Mouse (Mus musculus): ENCODE results near the gene Slc12a9. TPM values are rescaled to one million over a fixed set of nuclear protein-coding genes. Genes with fewer than 3 reads are reported as not detected.

Gene Slc12a9
- polyA plus RNA-seq, 1 experiment from 2014 or later = 7.9 TPM

GRCm38 (mm10) chr5:137307071-137307912 lies 26.1 kb downstream of the Slc12a9 start, which contains the start of gene Srrt:
Gene Srrt (minus strand): TSS chr5:137307674.
- Histone ChIP-seq H3K4me3 (ENCODE audit: low read depth, low read length) (peak within 1 kb of the TSS; percentile 60), H3K9me3 (ENCODE audit: control insufficient read depth, low read length) (no peaks in the 10 kb centered on the region), H3K27me3 (ENCODE audit: control insufficient read depth, insufficient read depth, low read length) (no peaks in the 10 kb centered on the region), H3K4me1 (ENCODE audit: control insufficient read depth, insufficient read depth, low read length) (peaks cover 22% of the 10 kb centered on the region), H3K9ac (ENCODE audit: low read length) (peak within 1 kb of the TSS; percentile 77), H3K36me3 (ENCODE audit: control insufficient read depth, insufficient read depth, low read length) (peaks cover 8% of the 10 kb centered on the region), H3K4me2 (ENCODE audit: low read depth) (peak within 1 kb of the TSS; percentile 61), H3K27ac (ENCODE audit: low read depth, low read length) (peak within 1 kb of the TSS; percentile 96)
- peak; percentile 83 for ATAC-seq (ENCODE audit: insufficient read depth, low FRiP score, low TSS enrichment)
- peak; percentile 94 for DNase-seq (ENCODE audit: low spot score)
- whole genome bisulfite sequencing = under 1% methylated on average over 54 of the region's 72 CpGs

GRCm38 (mm10) chr5:137306439-137307005 lies 26.9 kb downstream of the Slc12a9 start:
- Histone ChIP-seq H3K4me1 (ENCODE audit: control insufficient read depth, insufficient read depth, low read length) (peaks cover 22% of the 10 kb centered on the region), H3K4me2 (ENCODE audit: low read depth) (peak overlapping the region; percentile 61), H3K9me3 (ENCODE audit: control insufficient read depth, low read length) (no peaks in the 10 kb centered on the region), H3K9ac (ENCODE audit: low read length) (peak overlapping the region; percentile 77), H3K4me3 (ENCODE audit: low read depth, low read length) (peak overlapping the region; percentile 60), H3K27ac (ENCODE audit: low read depth, low read length) (peak overlapping the region; percentile 96), H3K27me3 (ENCODE audit: control insufficient read depth, insufficient read depth, low read length) (no peaks in the 10 kb centered on the region), H3K36me3 (ENCODE audit: control insufficient read depth, insufficient read depth, low read length) (peaks cover 13% of the 10 kb centered on the region)
- WGBS = 17% methylated on average over 12 of the region's 12 CpGs
- ATAC-seq (ENCODE audit: insufficient read depth, low FRiP score, low TSS enrichment) = no peak
- DNase-seq (ENCODE audit: low spot score) = no peak

DNA sequence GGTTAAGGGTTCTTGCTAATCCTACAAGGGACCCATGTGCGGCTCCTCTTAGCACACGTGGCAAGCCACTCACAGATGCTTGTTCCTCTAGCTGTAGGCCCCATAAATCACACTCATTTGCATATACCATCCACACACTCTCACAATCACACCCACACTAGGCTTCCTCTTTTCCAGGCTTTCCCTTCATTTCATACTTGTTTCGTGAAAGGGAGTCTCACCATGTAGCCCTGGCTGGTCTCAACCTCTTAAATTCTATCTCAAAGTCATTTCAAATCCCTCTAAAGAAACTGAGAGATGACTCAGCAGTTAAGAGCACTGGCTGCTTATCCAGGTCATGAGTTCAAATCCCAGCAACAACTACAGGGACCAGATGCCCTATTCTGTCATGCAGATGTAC lies 27.6 kb downstream of the Slc12a9 start:
- Histone ChIP-seq H3K4me3 (ENCODE audit: low read depth, low read length) (peak overlapping the region; percentile 60), H3K36me3 (ENCODE audit: control insufficient read depth, insufficient read depth, low read length) (peaks cover 17% of the 10 kb centered on the region), H3K4me1 (ENCODE audit: control insufficient read depth, insufficient read depth, low read length) (peaks cover 22% of the 10 kb centered on the region), H3K9ac (ENCODE audit: low read length) (peak overlapping the region; percentile 77; the same call in 1 of the 2 replicates), H3K27me3 (ENCODE audit: control insufficient read depth, insufficient read depth, low read length) (no peaks in the 10 kb centered on the region), H3K4me2 (ENCODE audit: low read depth) (peak overlapping the region; percentile 61), H3K27ac (ENCODE audit: low read depth, low read length) (no peak overlapping the region), H3K9me3 (ENCODE audit: control insufficient read depth, low read length) (no peaks in the 10 kb centered on the region)
- DNase-seq (ENCODE audit: low spot score) = no peak
- ATAC-seq (ENCODE audit: insufficient read depth, low FRiP score, low TSS enrichment) = no peak
- 43% methylated on average over 3 of the region's 3 CpGs for WGBS

GRCm38 (mm10) chr5:137304816-137305215 lies 28.6 kb downstream of the Slc12a9 start:
- Histone ChIP-seq H3K9me3 (ENCODE audit: control insufficient read depth, low read length) (no peaks in the 10 kb centered on the region), H3K27me3 (ENCODE audit: control insufficient read depth, insufficient read depth, low read length) (no peaks in the 10 kb centered on the region), H3K4me3 (ENCODE audit: low read depth, low read length) (0 out of 2 replicates have a peak overlapping the region, but pooled peaks have one; percentile 2), H3K36me3 (ENCODE audit: control insufficient read depth, insufficient read depth, low read length) (peaks cover 24% of the 10 kb centered on the region), H3K4me1 (ENCODE audit: control insufficient read depth, insufficient read depth, low read length) (peaks cover 22% of the 10 kb centered on the region), H3K9ac (ENCODE audit: low read length) (no peak overlapping the region), H3K27ac (ENCODE audit: low read depth, low read length) (no peak overlapping the region), H3K4me2 (ENCODE audit: low read depth) (peak overlapping the region; percentile 61)
- no peak for DNase-seq (ENCODE audit: low spot score)
- ATAC-seq (ENCODE audit: insufficient read depth, low FRiP score, low TSS enrichment) = no peak
- 15% methylated on average over 4 of the region's 4 CpGs for WGBS

DNA sequence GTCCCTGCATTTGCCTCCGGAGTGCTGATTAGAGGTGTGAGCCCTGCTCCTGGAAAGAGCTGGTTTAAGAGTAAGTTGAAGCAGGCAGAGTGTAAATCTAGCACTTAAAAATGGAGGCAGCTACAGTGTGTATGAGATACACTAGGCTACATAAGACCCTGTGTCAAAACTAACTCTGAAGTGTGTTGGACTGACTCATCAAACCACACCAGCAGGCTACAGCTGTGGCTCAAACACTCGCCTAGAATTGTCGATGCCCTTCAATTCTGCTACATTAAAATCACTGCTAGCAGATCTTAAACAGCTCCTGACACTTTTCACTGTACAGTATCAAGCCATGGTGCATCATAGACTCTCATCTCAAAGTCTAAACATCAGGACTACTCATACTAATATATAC lies 29.2 kb downstream of the Slc12a9 start:
- no peak overlapping the region for H3K9ac ChIP-seq (ENCODE audit: low read length)
- H3K4me1 ChIP-seq (ENCODE audit: control insufficient read depth, insufficient read depth, low read length) = peaks cover 22% of the 10 kb centered on the region
- ATAC-seq (ENCODE audit: insufficient read depth, low FRiP score, low TSS enrichment) = no peak
- DNase-seq (ENCODE audit: low spot score) = no peak
- H3K9me3 ChIP-seq (ENCODE audit: control insufficient read depth, low read length) = no peaks in the 10 kb centered on the region
- no peak overlapping the region; the same call in 1 of the 2 replicates for H3K4me2 ChIP-seq (ENCODE audit: low read depth)
- no peak overlapping the region for H3K4me3 ChIP-seq (ENCODE audit: low read depth, low read length)
- H3K27ac ChIP-seq (ENCODE audit: low read depth, low read length) = no peak overlapping the region
- H3K36me3 ChIP-seq (ENCODE audit: control insufficient read depth, insufficient read depth, low read length) = peaks cover 28% of the 10 kb centered on the region
- no peaks in the 10 kb centered on the region for H3K27me3 ChIP-seq (ENCODE audit: control insufficient read depth, insufficient read depth, low read length)
- WGBS = 83% methylated on average over 3 of the region's 3 CpGs

- Histone ChIP-seq H3K36me3 (ENCODE audit: control insufficient read depth, insufficient read depth, low read length) (peaks cover 28% of the 10 kb centered on the region), H3K9ac (ENCODE audit: low read length) (no peak overlapping the region), H3K27me3 (ENCODE audit: control insufficient read depth, insufficient read depth, low read length) (no peaks in the 10 kb centered on the region), H3K4me1 (ENCODE audit: control insufficient read depth, insufficient read depth, low read length) (peaks cover 22% of the 10 kb centered on the region), H3K9me3 (ENCODE audit: control insufficient read depth, low read length) (no peaks in the 10 kb centered on the region), H3K27ac (ENCODE audit: low read depth, low read length) (no peak overlapping the region), H3K4me3 (ENCODE audit: low read depth, low read length) (no peak overlapping the region), H3K4me2 (ENCODE audit: low read depth) (no peak overlapping the region)
- ATAC-seq (ENCODE audit: insufficient read depth, low FRiP score, low TSS enrichment) = no peak
- 90% methylated on average over 4 of the region's 4 CpGs for WGBS
- DNase-seq (ENCODE audit: low spot score) = no peak
Measured at GRCm38 (mm10) chr5:137303609-137304008, 29.8 kb downstream of the Slc12a9 start.

DNA sequence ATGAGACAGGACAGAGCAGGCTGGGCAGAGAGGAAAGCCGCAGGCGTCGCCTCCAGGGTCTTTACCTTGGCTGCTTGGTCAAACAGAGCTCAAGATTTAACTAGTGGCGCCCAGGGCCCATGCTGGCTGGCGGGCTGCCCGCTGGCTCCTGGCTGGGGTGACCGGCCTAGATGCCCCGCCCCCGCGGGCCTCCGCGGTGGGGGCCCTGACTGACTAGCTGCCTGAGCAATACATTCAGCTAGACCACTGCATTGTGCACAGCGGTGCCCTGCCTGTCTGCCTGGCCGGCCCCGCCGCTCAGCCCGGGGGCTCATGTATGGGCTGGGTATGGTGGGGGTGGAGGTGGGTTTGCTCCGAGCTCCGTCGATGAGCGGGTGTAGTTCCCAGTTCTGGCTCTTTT lies 32.1 kb downstream of the Slc12a9 start:
- H3K4me3 ChIP-seq (ENCODE audit: low read depth, low read length) = no peak overlapping the region
- H3K36me3 ChIP-seq (ENCODE audit: control insufficient read depth, insufficient read depth, low read length) = peaks cover 48% of the 10 kb centered on the region
- no peak overlapping the region for H3K9ac ChIP-seq (ENCODE audit: low read length)
- H3K27me3 ChIP-seq (ENCODE audit: control insufficient read depth, insufficient read depth, low read length) = no peaks in the 10 kb centered on the region
- H3K4me2 ChIP-seq (ENCODE audit: low read depth) = no peak overlapping the region
- no peaks in the 10 kb centered on the region for H3K9me3 ChIP-seq (ENCODE audit: control insufficient read depth, low read length)
- ATAC-seq (ENCODE audit: insufficient read depth, low FRiP score, low TSS enrichment) (no peak), DNase-seq (ENCODE audit: low spot score) (no peak)
- H3K4me1 ChIP-seq (ENCODE audit: control insufficient read depth, insufficient read depth, low read length) = peaks cover 22% of the 10 kb centered on the region
- H3K27ac ChIP-seq (ENCODE audit: low read depth, low read length) = no peak overlapping the region
- 83% methylated on average over 20 of the region's 21 CpGs for WGBS

DNA sequence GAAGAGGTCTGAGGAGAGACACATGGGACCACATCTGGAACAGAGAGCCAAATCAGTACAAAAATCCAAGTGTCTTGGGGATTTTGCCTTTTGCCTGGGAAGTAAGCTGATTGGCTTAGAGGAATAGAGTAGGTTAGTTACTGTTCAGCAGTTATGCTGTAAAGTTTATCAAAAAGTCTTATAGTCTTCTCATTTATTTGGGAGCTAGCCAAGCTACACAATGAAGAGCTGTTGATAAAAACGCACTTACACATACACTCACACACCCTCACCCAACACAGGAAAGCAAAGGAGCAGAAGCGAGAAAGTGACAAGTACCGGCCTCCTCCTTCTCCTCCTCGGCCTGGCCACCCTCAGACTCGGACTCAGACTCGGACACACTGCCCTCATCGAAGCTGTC lies 34.2 kb downstream of the Slc12a9 start:
- WGBS = 90% methylated on average over 7 of the region's 7 CpGs
- H3K27me3 ChIP-seq (ENCODE audit: control insufficient read depth, insufficient read depth, low read length) = no peaks in the 10 kb centered on the region
- no peak overlapping the region for H3K27ac ChIP-seq (ENCODE audit: low read depth, low read length)
- no peak overlapping the region for H3K4me2 ChIP-seq (ENCODE audit: low read depth)
- H3K4me3 ChIP-seq (ENCODE audit: low read depth, low read length) = no peak overlapping the region
- H3K4me1 ChIP-seq (ENCODE audit: control insufficient read depth, insufficient read depth, low read length) = peaks cover 11% of the 10 kb centered on the region
- no peak overlapping the region for H3K9ac ChIP-seq (ENCODE audit: low read length)
- ATAC-seq (ENCODE audit: insufficient read depth, low FRiP score, low TSS enrichment) (no peak), DNase-seq (ENCODE audit: low spot score) (no peak)
- no peaks in the 10 kb centered on the region for H3K9me3 ChIP-seq (ENCODE audit: control insufficient read depth, low read length)
- peaks cover 58% of the 10 kb centered on the region for H3K36me3 ChIP-seq (ENCODE audit: control insufficient read depth, insufficient read depth, low read length)
